Mouse (Mus musculus) small intestine, adult 2 months (tissue): ENCODE measurements around the gene Zfyve1.

Source experiments
- CTCF ChIP-seq: fragments of 200-500 bp; IDR thresholded peaks from 2 replicates; pipeline ENCODE4 v1.5.1; 2012; ENCODE audit warnings: low read depth, mild to moderate bottlenecking, control low read depth, inconsistent platforms, low read length, moderate library complexity, mixed read lengths; ENCODE audit not compliant: insufficient replicate concordance, insufficient read length; ENCODE audit errors: extremely low read depth
- POLR2A ChIP-seq: fragments of 200-500 bp; IDR thresholded peaks from 2 replicates; pipeline ENCODE4 v1.6.1; 2012; ENCODE audit warnings: low read depth, mild to moderate bottlenecking, control low read depth, inconsistent platforms, low read length, moderate library complexity

DNA sequence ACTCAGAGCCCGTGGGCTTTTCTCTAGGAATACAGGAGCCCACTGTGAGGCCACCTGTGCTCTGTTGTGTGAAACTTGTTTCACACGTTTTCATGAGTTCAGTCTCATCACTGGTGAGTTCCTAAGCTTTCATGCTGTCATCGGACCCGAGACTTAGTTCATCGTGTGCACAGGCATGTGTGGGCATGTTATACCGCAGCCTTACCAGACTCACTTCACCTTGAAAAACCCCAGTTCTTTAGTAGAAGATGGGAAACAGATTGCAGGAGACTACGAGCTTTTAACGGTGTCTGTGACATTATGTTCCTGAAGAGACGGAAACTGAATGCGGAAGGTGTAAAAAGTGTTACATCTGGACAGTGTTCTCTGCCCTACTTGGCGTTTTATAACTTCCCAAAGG is 61.6 kb downstream of the Zfyve1 start:
- TF ChIP-seq CTCF (no peak), POLR2A (no peak)
